Mouse (Mus musculus): ENCODE data around the gene Mttp.

Mttp gene

DNA sequence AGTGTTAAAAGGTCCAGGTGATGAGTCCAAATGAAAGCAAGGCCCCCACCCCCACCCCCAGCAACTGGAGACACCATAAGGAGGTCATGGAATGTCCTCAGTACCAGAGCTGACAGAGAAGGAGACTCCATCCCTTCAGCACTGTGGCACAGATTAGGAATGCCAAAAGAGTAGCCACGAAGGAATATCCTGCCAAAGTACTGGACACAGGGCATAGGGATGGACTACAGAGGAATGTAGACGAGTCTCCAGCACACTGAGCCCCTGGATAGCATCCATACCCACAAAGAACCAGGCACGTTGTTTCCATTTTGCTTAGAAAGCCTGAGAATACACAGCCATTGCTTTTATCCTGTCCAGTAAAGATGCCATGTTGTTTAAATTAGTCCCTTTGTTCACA, 93.3 kb downstream of the Mttp start:
- in situ Hi-C loops (cut with MboI), result no loop called here

DNA sequence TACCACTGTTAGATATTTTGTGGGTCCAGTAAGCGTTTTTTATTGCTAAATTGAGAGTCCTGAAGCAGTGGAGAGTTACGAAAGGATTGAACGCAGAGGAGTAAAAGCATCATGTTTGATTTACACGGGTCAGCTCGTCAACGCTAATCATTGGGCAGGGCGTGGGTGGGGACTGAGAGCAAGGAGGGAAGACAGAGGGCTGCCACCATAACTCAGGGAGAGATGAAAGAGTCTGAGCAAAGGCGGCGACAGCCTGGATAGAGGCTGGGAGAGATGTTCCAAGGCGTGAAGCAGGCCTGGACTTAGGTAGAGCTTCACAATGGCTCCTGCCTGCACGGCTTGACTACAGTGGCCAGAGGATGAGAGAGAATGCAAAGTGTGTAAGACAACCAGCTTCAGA, 94.0 kb downstream of the Mttp start:
- in situ Hi-C loops (cut with MboI), result no loop called here

GRCm38 (mm10) chr3:138049555-138049954, 95.2 kb downstream of the Mttp start:
- in situ Hi-C loops (cut with MboI), result no loop called here

GRCm38 (mm10) chr3:138043316-138043715, 101.5 kb downstream of the Mttp start:
- in situ Hi-C loops (cut with MboI), result no loop called here

GRCm38 (mm10) chr3:138041591-138042301, 103.0 kb downstream of the Mttp start:
- in situ Hi-C loops (cut with MboI), result no loop called here

GRCm38 (mm10) chr3:138040938-138041337, 103.8 kb downstream of the Mttp start:
- in situ Hi-C loops (cut with MboI), result no loop called here
